Mouse (Mus musculus) bone marrow macrophage, adult 2 months (primary cell): ENCODE measurements around the gene Rho. TPM values are rescaled to one million over a fixed set of nuclear protein-coding genes. Genes with fewer than 3 reads are reported as not detected.
A peak's percentile ranks its signal among the peaks of the same experiment; 100 is the strongest.

Experiments used
- H3K27ac ChIP-seq: 2 replicates; pipeline ENCODE4 v1.5.1; 2012; ENCODE audit warnings: low read depth, low read length; ENCODE audit not compliant: insufficient read depth
- H3K4me1 ChIP-seq: 2 replicates; pipeline ENCODE4 v1.6.1; 2012; ENCODE audit warnings: low read length; ENCODE audit not compliant: control insufficient read depth, insufficient read depth
- H3K4me3 ChIP-seq: 2 replicates; pipeline ENCODE4 v1.5.1; 2012; ENCODE audit warnings: mild to moderate bottlenecking, low read length, moderate library complexity; ENCODE audit not compliant: insufficient read depth
- CTCF ChIP-seq: IDR thresholded peaks from 2 replicates; pipeline ENCODE4 v1.5.1; 2012; ENCODE audit warnings: low read depth, mild to moderate bottlenecking, low read length, moderate library complexity
- POLR2A ChIP-seq: IDR thresholded peaks from 2 replicates; pipeline ENCODE4 v1.6.1; 2012; ENCODE audit warnings: mild to moderate bottlenecking, low read depth, low read length, borderline replicate concordance
- polyA plus RNA-seq: library from polyadenylated mRNA; stranded (reverse); fragments of >200 nt; gene quantifications from 2 replicates; pipeline ENCODE4 v1.2.4, GENCODE M21; 2012; ENCODE audit not compliant: missing spikeins, insufficient read depth, insufficient read length

Rho gene
- polyA plus RNA-seq, 1 experiment: not detected

DNA sequence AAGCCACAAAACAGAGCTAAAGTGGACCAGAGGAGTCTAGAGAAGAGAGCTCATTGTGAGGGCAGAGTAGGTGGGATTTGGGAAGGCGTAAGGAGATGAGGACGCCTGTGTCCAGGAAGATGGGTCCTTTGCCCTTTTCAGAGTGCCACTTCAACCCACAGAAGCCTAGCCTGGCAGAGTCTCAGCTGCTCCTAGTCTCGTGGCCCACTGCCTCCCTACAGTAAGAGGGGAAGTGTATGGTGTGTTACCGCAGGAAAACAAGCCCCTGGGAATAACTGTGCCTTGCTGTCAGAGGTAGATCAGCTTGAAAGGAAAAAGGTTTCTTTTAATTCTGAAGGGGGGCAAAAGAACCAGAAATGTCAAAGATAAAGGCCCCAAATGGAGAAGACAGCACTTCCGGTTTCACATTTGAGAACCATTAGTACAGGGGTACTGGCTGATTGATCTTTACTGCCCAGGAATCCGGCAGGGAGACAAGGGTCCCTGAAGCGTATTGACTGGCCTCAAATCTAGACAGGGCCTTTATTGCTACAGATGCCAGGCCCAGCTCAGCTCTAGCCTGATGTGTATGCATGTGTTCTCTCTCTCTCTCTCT, 33.5 kb upstream of the Rho start:
- Histone ChIP-seq H3K4me1 (peaks cover 50% of the 10 kb centered on the region), H3K27ac (peak overlapping the region; percentile 27; the same call in 1 of the 2 replicates), H3K4me3 (no peak overlapping the region)
- TF ChIP-seq POLR2A (no peak), CTCF (no peak)

DNA sequence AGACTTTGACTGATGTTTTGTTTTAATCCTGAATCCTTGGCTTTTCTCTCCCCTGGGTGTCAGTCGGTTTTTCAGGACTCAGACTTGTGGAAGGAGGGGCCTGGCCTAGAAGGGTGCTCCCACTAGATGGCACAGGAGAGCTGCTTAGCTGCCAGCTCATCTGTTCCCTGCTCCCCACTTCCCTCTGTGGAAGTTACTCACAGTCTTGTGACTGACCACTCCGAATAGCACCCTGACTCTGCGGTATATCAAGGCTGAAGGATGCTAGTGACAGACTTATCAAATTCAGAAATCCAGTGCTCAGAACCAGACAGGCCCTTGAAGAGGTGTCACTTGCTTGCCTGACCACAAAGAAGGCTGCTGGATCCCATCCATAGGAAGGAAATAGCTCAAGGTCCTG, 30.5 kb upstream of the Rho start:
- Histone ChIP-seq H3K4me3 (no peak overlapping the region), H3K27ac (peak overlapping the region; percentile 95), H3K4me1 (peaks cover 64% of the 10 kb centered on the region)
- peak; percentile 72 for TF ChIP-seq CTCF
- no peak for TF ChIP-seq POLR2A

DNA sequence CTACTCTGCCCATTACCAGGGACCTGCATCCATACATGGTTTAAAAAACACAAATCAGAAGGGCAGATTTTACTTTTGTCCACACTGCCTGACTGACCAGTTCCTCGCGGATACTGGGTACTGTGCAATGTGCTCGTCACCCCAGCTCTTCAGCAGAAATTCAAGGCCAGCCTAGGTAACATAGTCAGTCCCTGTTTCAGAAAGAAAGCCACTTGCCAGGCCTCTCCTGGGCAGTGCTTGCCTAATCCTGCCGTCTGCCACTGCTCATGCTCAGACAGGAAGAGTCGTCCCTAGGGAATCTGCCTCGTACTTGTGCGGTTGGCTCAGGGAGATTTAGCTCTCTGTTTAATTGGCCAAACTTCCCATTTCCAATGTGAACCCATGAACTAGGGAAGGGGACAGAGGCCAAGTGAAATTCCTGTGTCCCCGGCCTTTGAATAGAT, 30.0 kb upstream of the Rho start:
- Histone ChIP-seq H3K27ac (peak overlapping the region; percentile 95), H3K4me3 (no peak overlapping the region), H3K4me1 (peaks cover 63% of the 10 kb centered on the region)
- TF ChIP-seq POLR2A (no peak), CTCF (no peak; the same call in 1 of the 2 replicates)

DNA sequence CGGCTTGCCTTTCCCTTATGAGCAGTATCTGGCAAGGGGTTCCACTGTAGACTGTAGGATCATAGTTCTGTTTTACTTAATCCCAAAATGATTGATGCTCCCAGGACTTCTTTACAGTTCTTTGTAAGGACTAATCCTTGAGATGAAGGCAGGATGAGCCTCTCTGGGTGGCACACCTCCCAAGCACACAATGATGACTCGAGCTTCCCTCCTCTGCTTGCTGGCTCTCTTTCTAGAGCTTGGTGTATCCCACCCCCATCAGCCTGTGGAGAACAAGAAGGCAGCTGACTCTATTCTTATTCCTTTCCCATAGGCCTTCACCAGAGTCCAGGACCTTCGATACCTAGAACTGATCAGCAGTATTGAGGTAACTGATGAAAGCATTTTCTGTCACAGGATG, 29.0 kb upstream of the Rho start:
- no peak overlapping the region for H3K4me3 ChIP-seq
- TF ChIP-seq POLR2A (no peak), CTCF (0 out of 2 replicates have a peak, but pooled peaks have one; percentile 2)
- no peak overlapping the region for H3K27ac ChIP-seq
- peaks cover 61% of the 10 kb centered on the region for H3K4me1 ChIP-seq

DNA sequence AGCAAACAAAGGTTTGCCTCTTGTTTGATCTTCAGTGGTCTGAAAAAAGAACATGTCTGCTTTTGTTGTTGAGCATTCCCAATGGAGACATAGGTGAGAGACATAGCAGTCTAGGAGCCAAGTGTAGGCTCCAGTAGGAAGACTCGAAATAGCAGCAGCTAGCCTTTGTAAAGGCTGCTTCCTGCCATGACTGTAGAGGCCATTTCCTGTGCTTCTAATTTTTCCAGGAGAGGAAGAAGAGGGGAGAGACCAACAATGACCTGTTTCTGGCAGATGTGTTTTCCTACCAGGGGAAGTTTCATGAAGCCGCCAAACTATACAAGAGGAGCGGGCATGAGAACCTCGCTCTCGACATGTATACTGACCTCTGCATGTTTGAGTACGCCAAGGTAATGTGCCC, 26.0 kb upstream of the Rho start:
- Histone ChIP-seq H3K4me3 (no peak overlapping the region), H3K27ac (no peak overlapping the region), H3K4me1 (peaks cover 67% of the 10 kb centered on the region)
- TF ChIP-seq POLR2A: no peak
- TF ChIP-seq CTCF: no peak

DNA sequence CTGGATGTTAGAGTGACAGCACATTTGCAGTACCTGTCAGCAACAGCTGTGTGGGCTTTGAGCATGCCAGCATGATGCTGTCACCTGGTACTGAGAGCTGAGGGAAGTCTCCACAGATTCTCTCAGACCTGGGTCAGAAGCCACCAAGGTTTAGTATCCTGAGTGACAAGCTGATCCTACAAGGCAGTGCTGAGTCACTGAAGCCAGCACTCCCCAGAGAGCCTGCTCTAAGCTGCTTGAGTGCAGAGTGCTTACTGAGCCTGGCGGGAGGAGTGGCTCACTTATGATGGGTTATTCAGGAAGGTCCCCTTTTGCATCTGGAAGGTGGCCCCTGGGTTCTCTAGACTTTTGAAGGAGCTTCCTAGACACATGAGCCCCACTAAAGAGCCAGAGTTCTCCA, 25.1 kb upstream of the Rho start:
- no peak for TF ChIP-seq POLR2A
- TF ChIP-seq CTCF: no peak
- Histone ChIP-seq H3K4me3 (no peak overlapping the region), H3K4me1 (peaks cover 71% of the 10 kb centered on the region), H3K27ac (peak overlapping the region; percentile 15)

DNA sequence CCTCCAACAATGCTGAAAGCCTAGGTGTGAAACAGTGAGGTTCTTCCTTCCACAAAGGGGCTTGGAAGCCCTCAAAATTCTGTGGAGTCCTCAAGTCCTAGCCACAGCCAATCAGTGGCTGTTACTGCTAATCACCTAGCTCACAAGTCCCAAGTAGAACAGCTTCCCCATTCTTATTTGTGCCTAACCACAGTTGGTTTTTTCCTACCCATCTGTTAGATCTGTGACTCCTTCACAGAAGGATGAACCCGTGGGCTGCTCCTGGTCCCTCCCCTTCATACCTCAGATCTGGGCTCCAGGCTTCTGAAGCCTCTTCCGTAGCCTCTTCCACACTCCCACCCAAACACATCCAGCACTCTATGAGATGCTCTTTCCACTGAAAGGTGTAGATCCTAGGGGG, 24.7 kb upstream of the Rho start:
- Histone ChIP-seq H3K4me3 (no peak overlapping the region), H3K27ac (peak overlapping the region; percentile 15), H3K4me1 (peaks cover 71% of the 10 kb centered on the region)
- TF ChIP-seq POLR2A (no peak), CTCF (no peak)

DNA sequence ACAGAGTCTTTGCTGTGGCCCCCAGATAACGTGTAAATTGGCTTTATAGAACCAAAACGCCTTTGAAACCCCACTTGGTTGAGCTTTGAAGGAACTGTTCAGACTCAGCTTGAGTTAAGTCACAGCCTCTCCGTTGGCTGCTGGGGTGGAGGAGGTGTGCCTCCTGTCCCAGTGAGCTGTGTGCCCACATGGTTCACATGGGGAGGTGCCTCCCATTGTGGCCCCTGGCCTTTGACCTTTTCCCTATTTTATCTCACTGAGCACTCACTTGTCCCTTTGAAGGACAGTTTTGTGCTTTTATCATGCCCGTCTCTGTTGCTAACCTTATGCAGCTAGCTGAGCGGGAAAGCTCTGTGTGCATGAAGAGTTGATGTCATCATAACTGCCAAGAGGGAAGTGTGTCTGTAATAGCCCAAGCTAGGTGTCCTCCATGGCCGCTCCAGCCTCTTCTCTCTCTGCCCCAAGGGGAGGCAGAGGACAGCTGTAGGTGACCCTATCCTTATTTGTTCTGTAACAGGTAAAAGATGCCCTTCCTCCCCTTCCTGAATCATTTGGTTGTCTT, 23.0 kb upstream of the Rho start:
- TF ChIP-seq CTCF: no peak
- no peak for TF ChIP-seq POLR2A
- no peak overlapping the region for H3K27ac ChIP-seq
- H3K4me3 ChIP-seq: no peak overlapping the region
- H3K4me1 ChIP-seq: peaks cover 64% of the 10 kb centered on the region

DNA sequence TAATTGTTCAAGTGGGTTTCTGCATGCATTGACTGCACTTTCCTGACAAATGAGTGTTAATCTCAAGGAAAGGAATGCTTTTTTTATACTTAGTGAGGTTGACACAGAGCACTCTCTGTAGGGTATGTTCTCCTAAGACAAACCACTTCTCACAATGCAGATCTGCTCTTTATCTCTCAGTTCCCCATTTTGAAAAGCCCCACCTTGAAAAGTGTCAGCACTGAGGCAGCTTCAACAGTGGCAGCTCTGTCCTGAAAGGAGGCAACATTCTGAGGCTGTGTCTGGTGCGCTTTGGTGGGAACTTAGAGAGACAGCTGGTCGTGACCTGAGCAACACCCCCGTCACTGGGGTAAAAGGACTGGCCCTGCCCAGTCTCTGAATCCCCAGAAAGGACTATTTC, 22.5 kb upstream of the Rho start:
- TF ChIP-seq POLR2A (no peak), CTCF (no peak)
- H3K4me1 ChIP-seq: peaks cover 60% of the 10 kb centered on the region
- H3K4me3 ChIP-seq: no peak overlapping the region
- no peak overlapping the region for H3K27ac ChIP-seq

DNA sequence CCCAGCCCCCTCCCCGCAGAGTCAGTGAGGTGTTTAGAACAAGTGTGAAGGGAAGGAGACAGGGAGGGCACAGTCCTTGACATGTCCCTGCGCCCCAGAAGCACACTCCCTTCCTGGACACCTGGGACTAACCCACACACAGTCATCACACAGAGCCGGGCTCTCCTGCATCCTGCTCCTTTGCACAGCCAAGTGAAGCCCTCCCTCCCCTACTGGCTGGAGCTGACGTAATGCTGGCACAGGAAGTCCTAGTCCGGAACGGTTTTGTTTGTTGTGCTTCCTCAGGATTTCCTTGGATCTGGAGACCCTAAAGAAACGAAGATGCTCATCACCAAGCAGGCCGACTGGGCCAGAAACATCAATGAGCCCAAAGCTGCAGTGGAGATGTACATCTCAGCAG, 21.6 kb upstream of the Rho start:
- TF ChIP-seq POLR2A: no peak
- no peak overlapping the region for H3K4me3 ChIP-seq
- peaks cover 58% of the 10 kb centered on the region for H3K4me1 ChIP-seq
- H3K27ac ChIP-seq: no peak overlapping the region

DNA sequence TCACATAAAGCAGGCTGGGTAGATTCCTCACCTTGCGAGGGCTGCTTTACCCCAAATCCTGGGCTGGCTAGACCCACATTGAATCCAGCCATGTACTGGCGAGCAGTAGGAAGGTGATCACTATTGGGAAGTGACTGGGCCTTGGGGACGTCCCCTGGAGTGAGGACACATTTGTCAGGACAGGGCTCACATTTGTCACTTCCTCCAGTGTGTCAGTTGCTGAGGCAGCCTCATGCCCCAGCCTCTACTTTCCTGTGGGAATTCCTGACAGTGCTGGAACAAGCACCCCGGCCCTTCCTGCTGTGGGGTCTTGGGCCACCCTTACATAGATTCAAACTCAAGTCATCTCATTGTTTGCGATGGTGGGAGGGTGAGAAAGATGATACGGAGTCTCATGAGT, 19.8 kb upstream of the Rho start:
- H3K27ac ChIP-seq: no peak overlapping the region
- H3K4me1 ChIP-seq: peaks cover 42% of the 10 kb centered on the region
- TF ChIP-seq POLR2A (no peak), CTCF (no peak)
- no peak overlapping the region for H3K4me3 ChIP-seq

DNA sequence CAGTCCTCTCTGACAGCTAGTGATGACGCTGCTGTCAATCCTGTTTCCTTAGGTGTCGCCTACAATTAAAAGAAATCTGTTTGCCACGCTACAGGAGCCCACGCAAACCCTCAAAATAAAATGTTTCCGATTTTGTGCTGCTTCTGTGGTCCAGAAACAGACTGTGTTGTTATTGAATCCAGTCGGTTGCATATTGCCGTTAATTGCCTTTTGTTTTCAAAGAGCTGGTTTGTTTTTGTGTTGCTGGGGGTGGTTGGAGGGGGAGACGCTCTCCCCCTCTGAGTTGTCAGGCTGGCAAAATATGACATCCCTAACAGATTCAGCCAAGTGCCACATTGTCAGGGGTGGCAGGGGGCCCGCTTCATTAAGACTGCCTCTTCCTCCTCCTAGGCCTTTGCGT, 18.1 kb upstream of the Rho start:
- H3K4me3 ChIP-seq: no peak overlapping the region
- no peak for TF ChIP-seq POLR2A
- no peak for TF ChIP-seq CTCF
- peaks cover 32% of the 10 kb centered on the region for H3K4me1 ChIP-seq
- H3K27ac ChIP-seq: no peak overlapping the region
